Mouse (Mus musculus) MN1 (cell line): ENCODE results near the gene Sgsm2.

ENCODE experiments used
- DNase-seq: peaks from one replicate; pipeline ENCODE4 v3.0.0-alpha.2; 2016; ENCODE audit warnings: low spot score

Gene Sgsm2

GRCm38 (mm10) chr11:74881979-74882378 is 14.9 kb downstream of the Sgsm2 start:
- DNase-seq: no peak

- no peak for DNase-seq
These were observed 15.9 kb downstream of the Sgsm2 start for GRCm38 (mm10) chr11:74880999-74881398.

GRCm38 (mm10) chr11:74876801-74877200 is 20.1 kb downstream of the Sgsm2 start:
- DNase-seq: peak; percentile 85

GRCm38 (mm10) chr11:74874630-74875029 is 22.2 kb downstream of the Sgsm2 start:
- no peak for DNase-seq

- peak; percentile 81 for DNase-seq
These were observed 25.8 kb downstream of the Sgsm2 start for GRCm38 (mm10) chr11:74870991-74871622.

GRCm38 (mm10) chr11:74870544-74870943 is 26.3 kb downstream of the Sgsm2 start:
- no peak for DNase-seq

GRCm38 (mm10) chr11:74869603-74870002 is 27.3 kb downstream of the Sgsm2 start:
- DNase-seq: no peak

- DNase-seq: no peak
These were observed 28.7 kb downstream of the Sgsm2 start for GRCm38 (mm10) chr11:74868046-74868760.

GRCm38 (mm10) chr11:74867181-74867580 is 29.7 kb downstream of the Sgsm2 start:
- peak; percentile 55 for DNase-seq

- DNase-seq: peak; percentile 44
These were observed 30.2 kb downstream of the Sgsm2 start for GRCm38 (mm10) chr11:74866640-74867039.

- DNase-seq: no peak
These were observed 31.6 kb downstream of the Sgsm2 start for GRCm38 (mm10) chr11:74865252-74865651.

GRCm38 (mm10) chr11:74864421-74864820 is 32.4 kb downstream of the Sgsm2 start:
- no peak for DNase-seq

- peak; percentile 31 for DNase-seq
These were observed 33.4 kb downstream of the Sgsm2 start for GRCm38 (mm10) chr11:74863471-74863870.

GRCm38 (mm10) chr11:74862129-74862528 is 34.7 kb downstream of the Sgsm2 start:
- no peak for DNase-seq

- no peak for DNase-seq
These were observed 39.1 kb downstream of the Sgsm2 start for GRCm38 (mm10) chr11:74857756-74858155.

- DNase-seq: no peak
These were observed 45.7 kb downstream of the Sgsm2 start for GRCm38 (mm10) chr11:74850998-74851661.

- DNase-seq: peak; percentile 79
These were observed 48.8 kb downstream of the Sgsm2 start for GRCm38 (mm10) chr11:74847919-74848521.

- DNase-seq: no peak
These were observed 51.1 kb downstream of the Sgsm2 start for GRCm38 (mm10) chr11:74845784-74846183.

GRCm38 (mm10) chr11:74843761-74844160 is 53.1 kb downstream of the Sgsm2 start:
- DNase-seq: peak; percentile 29

GRCm38 (mm10) chr11:74843435-74843714 is 53.5 kb downstream of the Sgsm2 start:
- DNase-seq: peak; percentile 45

- DNase-seq: no peak
These were observed 54.0 kb downstream of the Sgsm2 start for GRCm38 (mm10) chr11:74842656-74843434.

GRCm38 (mm10) chr11:74842045-74842444 is 54.8 kb downstream of the Sgsm2 start:
- DNase-seq: no peak
